Mouse (Mus musculus) testis, adult 2 months (tissue): ENCODE results near the gene AU040320. TPM values are rescaled to one million over a fixed set of nuclear protein-coding genes. Genes with fewer than 3 reads are reported as not detected.

Experiments
- H3K27ac ChIP-seq: fragments of 200-500 bp; 2 replicates; pipeline ENCODE4 v1.5.1; 2012; ENCODE audit warnings: low read depth, low read length; ENCODE audit not compliant: control insufficient read depth, insufficient read depth
- H3K27me3 ChIP-seq: fragments of 200-500 bp; 2 replicates; pipeline ENCODE4 v1.6.1; 2012; ENCODE audit warnings: mild to moderate bottlenecking, low read length, moderate library complexity; ENCODE audit not compliant: control insufficient read depth, insufficient read depth
- H3K36me3 ChIP-seq: fragments of 200-500 bp; 2 replicates; pipeline ENCODE4 v1.6.1; 2012; ENCODE audit warnings: mild to moderate bottlenecking, low read length; ENCODE audit not compliant: control insufficient read depth, insufficient read depth
- H3K4me1 ChIP-seq: fragments of 200-500 bp; 2 replicates; pipeline ENCODE4 v1.6.1; 2012; ENCODE audit warnings: low read length; ENCODE audit not compliant: control insufficient read depth, insufficient read depth
- H3K4me3 ChIP-seq: fragments of 200-500 bp; 2 replicates; pipeline ENCODE4 v1.5.1; 2012; ENCODE audit warnings: low read depth, mild to moderate bottlenecking, low read length, moderate library complexity, mixed read lengths; ENCODE audit not compliant: control insufficient read depth
- CTCF ChIP-seq: fragments of 200-500 bp; IDR thresholded peaks from 2 replicates; pipeline ENCODE4 v1.5.1; 2012; ENCODE audit warnings: low read depth, mild to moderate bottlenecking, inconsistent platforms, low read length, moderate library complexity; ENCODE audit not compliant: control insufficient read depth, insufficient read depth, insufficient replicate concordance
- POLR2A ChIP-seq: fragments of 200-500 bp; IDR thresholded peaks from 2 replicates; pipeline ENCODE4 v1.6.1; 2012; ENCODE audit warnings: low read depth, mild to moderate bottlenecking, inconsistent platforms, low read length, moderate library complexity; ENCODE audit not compliant: control insufficient read depth
- polyA plus RNA-seq: library from polyadenylated mRNA; depleted of rRNA; stranded (reverse); fragments of >200 nt; gene quantifications from 2 replicates; pipeline ENCODE4 v1.2.3, GENCODE M21; 2012

Gene AU040320
- polyA plus RNA-seq, 1 experiment: 79.1 TPM

DNA sequence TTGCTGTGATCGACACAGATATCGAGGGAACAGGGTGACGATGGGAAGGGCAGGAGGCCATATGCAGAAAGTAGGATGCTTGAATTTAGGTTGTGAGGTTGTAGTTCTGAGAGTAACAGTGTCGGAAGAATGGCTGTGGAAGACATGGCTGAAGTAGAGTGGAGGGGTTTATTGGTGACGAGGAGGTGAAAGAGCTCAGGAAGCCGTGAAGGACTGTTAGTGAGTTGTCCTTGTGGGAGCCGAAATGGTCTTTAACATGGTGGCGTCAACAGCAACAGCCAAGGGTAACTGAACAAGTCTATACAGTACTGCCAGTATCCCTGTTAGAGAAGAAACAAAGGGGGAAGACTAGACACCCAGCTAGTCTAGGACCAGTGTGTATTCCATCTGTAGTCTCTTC lies 48.8 kb downstream of the AU040320 start:
- no peak overlapping the region for H3K27ac ChIP-seq
- no peak for TF ChIP-seq CTCF

DNA sequence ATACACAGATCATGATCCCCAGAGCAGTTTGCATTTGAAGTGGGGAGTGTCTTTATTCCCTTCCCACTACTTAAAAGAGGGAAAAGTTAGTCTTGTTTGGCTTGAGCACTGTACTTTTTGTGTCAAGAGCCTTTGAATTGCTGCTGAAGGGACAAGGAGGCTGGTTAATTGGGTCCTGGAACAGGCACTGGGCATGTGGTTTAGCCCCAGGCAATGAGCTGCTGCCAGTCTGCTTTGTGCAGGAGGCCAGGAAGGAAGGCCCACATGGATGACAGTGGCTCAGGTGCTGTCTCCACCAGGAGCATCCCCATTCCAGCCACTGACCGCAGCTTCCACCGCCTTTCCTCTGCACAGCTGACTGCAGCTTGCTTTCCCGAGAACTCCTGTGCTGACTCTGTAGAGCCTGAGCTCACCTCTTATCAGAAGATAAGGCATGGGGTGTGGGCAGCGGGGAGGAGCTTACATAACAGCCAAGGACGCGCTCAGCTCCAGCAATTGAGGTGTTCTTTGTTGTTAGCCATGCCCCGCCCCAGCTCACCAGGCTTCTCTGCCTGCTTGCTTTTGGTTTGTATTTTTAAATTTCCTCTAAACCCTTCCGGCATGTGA lies 50.0 kb downstream of the AU040320 start:
- Histone ChIP-seq H3K27me3 (no peaks in the 10 kb centered on the region), H3K4me1 (no peaks in the 10 kb centered on the region; the same call in 1 of the 2 replicates), H3K27ac (no peak overlapping the region), H3K4me3 (no peak overlapping the region), H3K36me3 (no peaks in the 10 kb centered on the region)
- no peak for TF ChIP-seq POLR2A
- no peak for TF ChIP-seq CTCF

More for the DNA sequence above, 48.8 kb downstream of the AU040320 start:
- no peaks in the 10 kb centered on the region for H3K36me3 ChIP-seq
- no peaks in the 10 kb centered on the region; the same call in 1 of the 2 replicates for H3K4me1 ChIP-seq
- no peak overlapping the region for H3K4me3 ChIP-seq
- no peaks in the 10 kb centered on the region for H3K27me3 ChIP-seq

DNA sequence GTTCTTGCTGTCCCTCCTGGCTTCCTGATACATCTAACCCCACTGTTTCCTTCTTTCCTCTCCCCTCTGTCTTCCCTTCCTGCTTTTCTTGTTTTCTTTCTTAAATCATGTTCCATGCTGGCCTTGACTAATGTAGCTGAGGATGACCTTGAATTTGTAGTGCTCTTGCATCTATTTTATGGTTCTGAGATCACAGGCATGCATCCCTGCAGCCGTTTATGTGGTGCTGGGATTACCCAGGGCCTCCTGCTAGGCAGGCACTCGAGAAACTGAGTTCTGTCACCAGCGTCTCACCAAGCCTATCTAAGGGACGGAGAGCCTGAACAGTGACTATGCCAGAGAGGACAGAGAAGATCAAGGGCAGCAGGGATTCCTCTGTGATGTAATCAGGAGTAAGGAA lies 52.4 kb downstream of the AU040320 start:
- Histone ChIP-seq H3K27me3 (no peaks in the 10 kb centered on the region), H3K4me1 (no peaks in the 10 kb centered on the region; the same call in 1 of the 2 replicates), H3K36me3 (no peaks in the 10 kb centered on the region), H3K27ac (no peak overlapping the region), H3K4me3 (no peak overlapping the region)
- TF ChIP-seq CTCF (no peak), POLR2A (no peak)

DNA sequence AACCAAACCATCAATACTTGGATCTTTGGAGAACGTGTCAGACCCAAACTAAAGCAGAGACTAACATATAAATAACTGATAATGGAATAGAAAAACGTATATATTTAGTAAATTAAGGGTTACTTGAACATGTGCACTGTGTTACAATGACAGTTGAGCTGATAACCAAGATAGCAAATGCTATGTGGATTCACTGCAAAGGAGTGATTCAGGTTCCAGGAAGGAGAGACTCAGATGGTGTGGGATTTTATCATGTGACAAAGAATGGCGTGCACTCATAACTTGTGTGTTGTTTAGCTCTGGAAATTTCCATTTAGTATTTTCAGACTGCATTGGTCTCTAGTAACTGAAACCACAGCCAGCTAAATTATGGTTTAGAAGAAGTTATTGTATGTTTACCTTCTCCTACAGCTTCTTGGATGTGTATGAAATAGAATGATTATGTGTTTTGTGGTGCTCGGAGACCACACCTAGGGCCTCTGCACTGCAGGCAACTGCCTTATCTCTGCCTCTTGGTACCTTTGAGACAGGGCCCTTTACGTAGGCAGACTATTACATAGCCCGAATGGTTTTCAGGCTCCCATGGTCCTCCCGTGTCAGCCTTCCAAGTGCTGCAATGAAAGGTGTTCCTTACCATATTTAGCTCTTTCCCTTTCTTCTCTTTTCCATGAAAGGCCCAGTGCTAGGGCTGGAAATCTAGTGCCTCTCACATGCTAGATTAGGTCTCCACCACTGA lies 53.5 kb downstream of the AU040320 start:
- H3K4me3 ChIP-seq: no peak overlapping the region
- no peaks in the 10 kb centered on the region; the same call in 1 of the 2 replicates for H3K4me1 ChIP-seq
- H3K27ac ChIP-seq: no peak overlapping the region
- no peaks in the 10 kb centered on the region for H3K36me3 ChIP-seq
- H3K27me3 ChIP-seq: no peaks in the 10 kb centered on the region
- TF ChIP-seq CTCF (no peak), POLR2A (no peak)

DNA sequence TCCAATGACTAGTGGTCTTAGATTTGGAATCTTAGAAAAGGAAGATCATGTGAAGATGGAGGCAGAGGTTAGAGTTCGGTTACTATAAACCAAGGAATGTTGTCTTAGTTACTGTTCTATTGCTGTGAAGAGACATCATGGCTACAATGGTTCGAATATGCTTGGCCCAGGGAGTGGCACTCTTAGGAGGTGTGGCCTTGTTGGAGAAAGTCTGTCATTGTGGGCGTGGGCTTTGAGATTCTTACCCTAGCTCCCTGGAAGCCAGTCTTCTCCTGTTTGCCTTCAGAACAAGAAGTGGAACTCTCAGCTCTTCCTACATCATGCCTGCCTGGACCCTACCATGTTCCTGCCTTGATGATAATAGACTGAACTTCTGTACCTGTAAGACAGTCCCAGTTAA lies 57.2 kb downstream of the AU040320 start:
- no peaks in the 10 kb centered on the region for H3K36me3 ChIP-seq
- H3K27me3 ChIP-seq: no peaks in the 10 kb centered on the region
- H3K4me1 ChIP-seq: no peaks in the 10 kb centered on the region
- no peak for TF ChIP-seq POLR2A
- no peak for TF ChIP-seq CTCF
- H3K4me3 ChIP-seq: no peak overlapping the region
- H3K27ac ChIP-seq: no peak overlapping the region

DNA sequence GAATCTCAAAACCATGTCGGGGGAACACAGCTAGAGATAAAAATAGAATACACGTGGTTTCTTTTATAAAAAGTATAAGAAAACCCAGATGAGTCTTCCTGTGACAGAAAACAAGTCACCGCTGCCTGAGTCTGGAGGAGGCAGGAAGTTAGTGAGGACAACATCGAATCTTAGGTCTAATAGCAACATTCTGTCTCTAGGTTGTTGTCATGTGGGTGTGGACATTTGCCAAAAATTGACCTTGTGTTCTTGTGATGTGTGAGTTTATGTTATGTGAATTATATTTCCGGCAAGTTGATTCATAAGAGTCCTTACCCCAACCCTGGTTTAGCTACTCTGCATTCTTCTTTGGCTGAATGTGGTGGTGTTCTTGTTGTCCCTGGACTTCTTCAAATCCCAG lies 59.9 kb downstream of the AU040320 start:
- Histone ChIP-seq H3K36me3 (no peaks in the 10 kb centered on the region; the same call in 1 of the 2 replicates), H3K27ac (no peak overlapping the region), H3K27me3 (no peaks in the 10 kb centered on the region), H3K4me1 (no peaks in the 10 kb centered on the region), H3K4me3 (no peak overlapping the region)
- TF ChIP-seq CTCF: no peak
- TF ChIP-seq POLR2A: no peak

DNA sequence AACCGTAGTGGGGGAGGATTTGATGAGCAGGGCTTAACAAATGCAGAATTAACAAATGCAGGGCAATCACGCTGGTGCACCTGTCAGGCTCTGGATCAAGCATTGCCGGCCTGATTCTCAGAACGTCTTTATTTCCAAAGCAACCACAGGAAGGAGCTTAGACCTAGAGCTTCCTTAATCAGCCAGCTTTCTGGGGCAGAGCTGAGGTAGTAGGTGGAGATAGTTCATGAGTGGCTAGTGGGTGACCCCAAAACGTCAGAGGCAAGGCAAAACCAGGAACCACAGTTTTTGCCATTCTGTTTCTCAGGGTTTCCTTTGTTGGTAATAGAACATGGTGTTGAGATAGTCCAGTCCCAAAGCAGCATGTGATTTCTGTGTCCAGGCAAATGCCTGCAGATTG lies 61.5 kb downstream of the AU040320 start:
- TF ChIP-seq POLR2A (no peak), CTCF (no peak)

More for the DNA sequence above, 61.5 kb downstream of the AU040320 start:
- H3K4me1 ChIP-seq: no peaks in the 10 kb centered on the region
- H3K27ac ChIP-seq: no peak overlapping the region
- H3K27me3 ChIP-seq: no peaks in the 10 kb centered on the region
- H3K4me3 ChIP-seq: no peak overlapping the region
- H3K36me3 ChIP-seq: no peaks in the 10 kb centered on the region; the same call in 1 of the 2 replicates
